Mouse (Mus musculus) cerebellum, adult 11-12 months (tissue): ENCODE measurements around the gene Dclk1.

Experiments used
- DNase-seq: peaks from one replicate; pipeline ENCODE4 v3.0.0; 2022

Dclk1 gene

GRCm38 (mm10) chr3:55461685-55462655 lies 219.8 kb downstream of the Dclk1 start:
- DNase-seq = peak; percentile 86

DNA sequence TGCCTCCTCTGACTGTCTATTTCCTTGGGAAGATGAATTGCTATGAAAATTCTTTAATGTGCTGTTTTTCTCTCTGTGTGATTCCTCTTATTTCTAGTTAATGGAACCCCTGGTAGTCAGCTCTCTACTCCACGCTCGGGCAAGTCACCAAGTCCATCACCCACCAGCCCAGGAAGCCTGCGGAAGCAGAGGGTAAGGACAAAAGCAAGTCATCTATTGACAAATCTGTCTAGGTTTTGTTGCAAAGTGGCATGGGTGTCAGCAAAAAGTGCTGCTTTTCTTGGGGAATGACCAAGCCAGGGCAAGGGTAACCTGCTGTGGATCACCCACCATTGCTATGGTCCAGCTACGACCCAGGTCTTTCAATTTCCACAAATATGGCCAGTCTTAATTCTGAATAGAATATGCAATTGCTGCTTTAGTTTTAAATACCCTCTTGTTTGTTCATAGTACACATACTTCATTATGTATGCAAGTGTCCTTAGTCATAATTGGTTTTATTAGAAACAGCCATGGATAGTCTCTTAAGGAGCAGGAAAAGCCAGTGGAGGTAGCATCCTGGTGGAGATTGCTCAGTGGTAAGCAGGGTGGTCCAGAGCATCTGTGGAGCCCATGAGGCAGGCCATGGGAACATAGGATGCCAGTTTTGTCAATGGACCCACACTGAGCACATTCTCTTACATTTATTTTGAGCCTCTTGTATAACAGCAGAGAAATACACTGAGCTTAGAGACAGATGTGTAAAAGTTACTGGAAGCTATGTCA lies 220.9 kb downstream of the Dclk1 start:
- peak; percentile 61 for DNase-seq

- peak; percentile 62 for DNase-seq
These were observed 222.1 kb downstream of the Dclk1 start for GRCm38 (mm10) chr3:55464226-55464625.

DNA sequence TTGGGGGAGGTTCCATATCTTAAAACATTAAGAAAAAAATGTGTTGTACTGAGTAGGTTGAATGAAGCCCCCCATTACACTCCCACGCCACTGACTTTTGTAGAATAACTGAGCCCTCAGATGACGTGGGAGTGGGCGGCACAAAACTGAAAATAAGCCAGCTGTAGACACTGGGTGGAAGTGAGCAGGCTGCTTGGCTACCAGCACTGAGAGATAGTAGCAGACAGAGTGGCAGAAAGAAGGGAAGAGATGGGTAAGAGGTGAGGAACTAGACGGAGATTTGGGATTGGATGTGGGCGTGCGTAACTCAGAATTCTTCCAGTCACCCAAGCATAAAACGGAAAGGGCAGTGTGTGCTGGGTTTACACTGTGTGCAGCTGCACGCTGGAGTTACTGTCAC lies 223.6 kb downstream of the Dclk1 start:
- DNase-seq = peak; percentile 39

DNA sequence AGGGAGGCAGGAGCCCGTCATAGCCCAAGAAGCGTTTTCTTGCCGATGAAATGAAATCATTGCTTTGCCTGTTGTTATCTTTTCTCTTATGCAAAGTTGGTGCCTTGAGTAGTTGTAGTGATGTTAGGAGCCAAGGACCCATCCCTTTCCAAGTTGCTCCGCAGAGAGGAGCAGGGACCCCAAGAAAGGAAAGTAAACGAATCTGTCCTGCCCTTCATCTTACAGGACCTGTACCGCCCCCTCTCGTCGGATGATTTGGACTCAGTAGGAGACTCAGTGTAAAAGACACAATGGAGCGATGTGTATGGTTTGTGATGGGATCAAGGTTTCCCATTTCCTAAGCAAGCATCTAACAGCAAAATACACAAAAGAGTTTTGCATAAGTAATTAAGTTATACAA lies 224.2 kb downstream of the Dclk1 start:
- DNase-seq = peak; percentile 63

GRCm38 (mm10) chr3:55472110-55472509 lies 229.9 kb downstream of the Dclk1 start, which contains the start of gene Gm21954:
Gene Gm21954, minus strand, starts transcription at chr3:55472210.
- DNase-seq = no peak

- DNase-seq = no peak
These were observed 231.0 kb downstream of the Dclk1 start for GRCm38 (mm10) chr3:55473146-55473545.

- peak; percentile 60 for DNase-seq
These were observed 234.5 kb downstream of the Dclk1 start for GRCm38 (mm10) chr3:55476694-55477093.

- no peak for DNase-seq
These were observed 237.1 kb downstream of the Dclk1 start for GRCm38 (mm10) chr3:55479306-55479705.

DNA sequence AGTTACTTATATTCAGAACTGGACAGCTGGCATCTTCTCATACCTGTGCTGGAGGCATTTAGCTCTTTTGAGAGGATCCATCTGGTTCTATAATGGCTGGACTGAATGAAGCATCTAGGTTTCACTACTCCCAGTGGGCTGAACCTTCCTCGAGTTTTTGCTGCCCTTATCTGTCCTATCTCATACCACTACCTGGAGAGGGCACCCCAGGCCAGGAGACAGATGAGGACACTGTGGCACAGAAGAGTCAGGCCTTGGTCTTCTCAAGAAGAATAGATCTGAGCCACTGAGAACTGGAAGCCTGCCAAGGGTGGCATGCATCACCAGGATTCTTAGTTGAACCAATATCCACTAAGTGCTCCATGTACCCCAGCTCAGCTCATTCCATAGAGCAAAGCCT lies 239.0 kb downstream of the Dclk1 start:
- DNase-seq = peak; percentile 50

GRCm38 (mm10) chr3:55483328-55483727 lies 241.2 kb downstream of the Dclk1 start:
- peak; percentile 88 for DNase-seq

DNA sequence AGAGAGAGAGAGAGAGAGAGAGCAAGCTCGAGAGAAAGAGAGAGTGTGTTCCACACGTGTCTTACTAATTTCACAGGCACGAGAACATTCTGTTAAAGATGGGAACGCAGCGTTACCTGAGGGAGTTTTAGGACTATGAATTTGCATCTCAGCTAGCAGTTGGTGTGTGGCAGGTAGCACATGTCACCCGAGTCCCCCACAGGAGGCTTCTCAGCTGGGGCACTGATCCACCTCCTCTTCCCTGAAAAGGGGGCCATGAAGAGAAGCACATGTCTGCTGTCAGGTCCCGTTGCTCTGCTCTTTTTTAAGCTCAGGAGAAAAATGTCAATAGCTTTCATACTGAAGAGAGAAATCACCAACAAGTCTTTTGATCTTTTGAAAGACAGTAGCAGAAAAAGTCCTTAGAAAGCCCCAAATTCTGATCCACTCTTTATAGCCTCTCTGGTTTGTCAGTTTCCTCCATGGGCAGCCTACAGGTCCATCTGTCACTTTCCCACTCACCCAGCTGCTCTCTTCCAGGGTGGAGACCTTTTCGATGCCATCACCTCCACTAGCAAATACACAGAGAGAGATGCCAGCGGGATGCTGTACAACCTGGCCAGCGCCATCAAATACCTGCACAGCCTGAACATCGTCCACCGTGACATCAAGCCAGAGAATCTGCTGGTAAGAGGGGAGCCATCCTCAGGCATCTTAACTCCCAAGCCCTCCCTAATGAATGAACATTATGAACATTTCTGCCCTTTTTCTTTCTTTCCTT lies 247.2 kb downstream of the Dclk1 start:
- DNase-seq = peak; percentile 95

DNA sequence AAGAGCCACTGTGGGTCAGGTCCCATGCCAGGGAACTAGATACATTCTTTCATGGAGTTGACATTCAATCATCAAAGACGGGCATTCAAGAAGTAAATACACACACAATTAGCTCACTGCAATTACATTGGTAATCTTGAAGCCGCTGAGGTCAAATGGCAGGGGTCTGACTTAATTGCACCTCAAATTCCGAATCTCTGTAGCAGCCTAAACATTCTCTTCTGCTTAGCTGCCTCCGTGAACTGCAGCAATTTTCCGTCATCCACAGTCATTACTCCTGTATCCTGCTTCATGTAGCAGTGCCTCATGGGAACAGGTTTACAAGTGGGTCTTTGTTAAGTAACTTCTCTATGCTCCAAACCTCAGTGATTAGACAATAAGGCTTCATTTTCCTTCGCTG lies 249.9 kb downstream of the Dclk1 start:
- no peak for DNase-seq

GRCm38 (mm10) chr3:55494348-55494747 lies 252.2 kb downstream of the Dclk1 start:
- no peak for DNase-seq

GRCm38 (mm10) chr3:55495231-55495630 lies 253.1 kb downstream of the Dclk1 start:
- no peak for DNase-seq

GRCm38 (mm10) chr3:55495866-55496265 lies 253.7 kb downstream of the Dclk1 start:
- DNase-seq = no peak

GRCm38 (mm10) chr3:55496462-55496941 lies 254.3 kb downstream of the Dclk1 start:
- no peak for DNase-seq

DNA sequence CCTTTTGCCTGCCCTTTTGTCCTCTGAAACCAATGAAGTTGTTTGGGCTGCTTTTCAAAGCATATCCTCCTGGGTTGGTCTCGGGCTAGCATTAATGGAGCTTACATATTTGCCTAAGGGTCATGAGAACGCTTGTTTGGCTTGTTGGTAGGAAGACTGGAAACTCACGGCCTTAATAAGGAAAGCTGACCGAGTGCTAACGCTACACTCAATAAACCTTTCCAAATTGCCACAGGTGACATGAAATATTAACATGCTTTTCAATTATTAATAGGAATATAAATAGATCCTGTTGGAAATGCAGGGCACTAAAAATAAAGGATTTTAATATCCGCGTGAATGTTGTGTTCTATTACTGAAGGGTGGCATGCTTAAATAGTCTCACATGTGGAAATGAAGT lies 257.1 kb downstream of the Dclk1 start:
- DNase-seq = no peak

- DNase-seq = no peak
These were observed 268.0 kb downstream of the Dclk1 start for GRCm38 (mm10) chr3:55510198-55510597.

DNA sequence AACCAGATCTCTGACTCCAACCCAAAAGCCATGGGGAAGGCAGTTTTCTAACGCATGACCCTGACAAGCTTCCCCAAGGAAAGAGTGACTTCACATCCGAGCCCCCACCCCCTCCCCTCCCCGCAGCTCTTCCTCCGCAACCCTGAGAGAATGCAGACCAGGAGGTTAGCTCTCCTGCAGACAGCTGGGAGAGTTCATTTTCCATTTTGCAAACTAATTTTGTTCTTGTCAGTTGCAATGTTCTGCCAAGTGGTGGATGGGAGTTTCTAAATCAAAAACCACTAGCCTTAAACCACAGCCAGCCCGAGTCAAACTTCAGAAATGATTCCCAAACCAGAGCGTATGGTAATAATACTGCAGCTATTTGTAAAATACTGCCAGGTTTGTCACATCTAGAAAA lies 269.5 kb downstream of the Dclk1 start:
- no peak for DNase-seq

DNA sequence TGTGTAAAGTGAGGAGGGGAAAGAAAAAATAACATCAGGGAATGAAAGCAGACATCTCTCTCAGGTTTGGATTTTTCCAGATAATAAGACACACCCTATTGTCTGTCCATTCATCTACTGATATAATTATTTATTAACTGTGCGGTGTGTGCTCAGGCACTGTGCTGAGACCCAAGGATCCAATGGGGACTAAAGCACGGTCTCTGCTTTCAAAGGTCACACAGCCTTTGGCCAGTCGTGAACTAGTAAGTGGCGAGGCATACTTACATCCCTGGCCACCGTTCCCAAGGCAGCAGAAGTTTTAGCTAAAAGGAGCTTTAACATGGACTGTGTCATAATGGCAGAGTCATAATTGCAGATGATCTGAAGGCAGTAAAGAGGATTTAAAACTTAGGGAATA lies 273.8 kb downstream of the Dclk1 start:
- DNase-seq = no peak

DNA sequence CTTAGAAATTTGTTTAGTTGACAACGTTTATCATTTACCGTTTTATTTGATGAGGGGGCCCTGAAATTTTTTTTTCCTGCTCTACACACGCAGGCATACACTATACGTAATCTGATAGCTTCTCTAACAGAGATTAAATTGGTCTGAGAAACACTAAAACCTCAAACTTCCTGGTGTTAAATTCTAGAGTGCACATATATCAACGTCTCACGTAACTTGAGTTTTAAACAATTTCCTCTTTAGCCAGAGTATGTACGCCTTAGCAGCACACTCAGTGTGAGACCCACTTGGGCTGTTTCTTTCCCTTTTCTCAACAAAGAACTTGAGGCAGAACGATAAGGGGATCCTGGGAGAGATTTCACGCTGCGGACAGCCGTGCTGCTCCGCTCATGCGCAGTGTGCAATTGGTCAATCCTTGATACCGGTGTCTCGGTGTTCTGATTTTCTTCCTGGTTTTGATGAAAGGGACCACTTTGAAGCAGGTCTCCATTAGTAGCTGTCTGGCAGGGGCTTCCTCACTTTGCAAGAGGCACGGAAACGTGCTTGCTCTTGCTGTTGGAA lies 275.4 kb downstream of the Dclk1 start:
- DNase-seq = no peak
